Mouse (Mus musculus): ENCODE data around the gene Pxn.

GRCm38 (mm10) chr5:115514896-115515587 lies 8.6 kb downstream of the Pxn start:
- TF ChIP-seq GATA1 (IDR thresholded peaks at IDR 0.05; ENCODE audit: low read length) (no peak), TAL1 (IDR thresholded peaks at IDR 0.05; ENCODE audit: low read length) (no peak)
